Mouse (Mus musculus) lung, adult 2 months (tissue): Measurements from ENCODE around the gene Pus10.

Experiments used
- CTCF ChIP-seq: fragments of 200-500 bp; IDR thresholded peaks from 2 replicates; pipeline ENCODE4 v1.5.1; 2011; ENCODE audit warnings: mild to moderate bottlenecking, low read length, control low read depth; ENCODE audit not compliant: insufficient read depth
- POLR2A ChIP-seq: fragments of 200-500 bp; IDR thresholded peaks from 2 replicates; pipeline ENCODE4 v1.6.1; 2011; ENCODE audit warnings: low read depth, mild to moderate bottlenecking, control low read depth, low read length, borderline replicate concordance; ENCODE audit errors: extremely low read depth

- TF ChIP-seq POLR2A (no peak), CTCF (no peak)
Measured at GRCm38 (mm10) chr11:23680435-23680950, 15.0 kb downstream of the Pus10 start.
